Mouse (Mus musculus): ENCODE measurements around the gene Olfr600. TPM values are rescaled to one million over a fixed set of nuclear protein-coding genes. Genes with fewer than 3 reads are reported as not detected.
"Not testable (repeated sequence)": the region's sequence is repeated elsewhere in the genome, so short reads cannot be mapped to it uniquely, and the experiment has no call there.

Olfr600 gene
- polyA plus RNA-seq (2015; fragmentation: Nextera tagmentation; extraction: Ambion mirVana), result not detected in 2 replicates

DNA sequence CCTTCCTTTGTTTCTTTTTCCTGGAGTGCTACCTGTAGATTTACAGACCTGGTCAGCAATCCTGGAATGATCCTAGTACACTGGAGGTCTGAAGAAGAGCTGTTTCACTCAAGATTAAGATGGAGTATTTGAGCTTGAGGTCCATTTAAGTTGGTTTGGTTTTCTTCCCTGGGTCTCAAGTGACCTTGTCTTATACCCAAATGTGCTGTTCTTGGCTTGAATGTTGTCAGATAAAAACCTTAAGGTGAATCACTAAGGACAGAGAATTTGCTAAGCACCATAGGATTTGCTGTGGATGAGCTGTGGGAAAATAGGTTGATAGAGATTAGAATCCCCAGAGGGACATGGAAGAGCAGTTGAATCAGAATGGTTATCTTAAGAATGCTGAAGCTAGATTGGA lies at the start of gene Olfr600:
Gene Olfr600 (minus strand): TSS at position 101 of the 400 bp plus-strand sequence.
- Histone ChIP-seq H3K9me3 (no peaks in the 10 kb centered on the region), H3K4me1 (no peaks in the 10 kb centered on the region), H3K27me3 (no peaks in the 10 kb centered on the region), H3K27ac (replicated peaks) (no peak within 1 kb of the TSS), H3K9ac (replicated peaks) (no peak within 1 kb of the TSS), H3K4me2 (replicated peaks) (no peak within 1 kb of the TSS), H3K4me3 (no peak within 1 kb of the TSS), H3K36me3 (no peaks in the 10 kb centered on the region)
- no peak for ATAC-seq (replicated peaks)

DNA sequence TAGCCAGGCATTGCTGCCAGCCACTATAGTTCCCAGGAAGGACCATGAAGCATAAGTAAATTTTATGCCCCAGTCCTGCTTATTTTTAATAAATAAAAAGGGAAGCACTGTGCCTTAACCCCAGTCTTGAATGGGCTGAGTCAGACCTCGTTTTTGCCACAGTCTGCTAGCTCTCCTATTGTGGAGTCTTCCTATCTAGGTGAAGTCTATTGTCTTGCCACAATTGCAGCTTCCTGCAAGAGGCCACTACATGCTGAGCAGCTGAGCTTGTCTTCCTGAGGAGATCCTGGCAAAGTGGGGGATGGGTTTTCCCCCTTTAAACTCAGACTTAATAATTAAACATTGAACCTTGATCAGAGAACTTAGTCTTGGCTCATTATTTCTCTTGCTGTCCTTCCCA lies 49.5 kb upstream of the Olfr600 start:
- WGBS, result 4% methylated on average over 1 of the region's 1 CpGs
- no peak overlapping the region for H3K9ac ChIP-seq (replicated peaks)
- no peak overlapping the region for H3K27ac ChIP-seq (replicated peaks)
- H3K4me3 ChIP-seq, result no peak overlapping the region
- no peaks in the 10 kb centered on the region for H3K36me3 ChIP-seq
- no peaks in the 10 kb centered on the region for H3K27me3 ChIP-seq
- no peak for ATAC-seq (replicated peaks)
- H3K4me2 ChIP-seq (replicated peaks), result no peak overlapping the region
- H3K4me1 ChIP-seq, result no peaks in the 10 kb centered on the region
- H3K9me3 ChIP-seq, result no peaks in the 10 kb centered on the region

DNA sequence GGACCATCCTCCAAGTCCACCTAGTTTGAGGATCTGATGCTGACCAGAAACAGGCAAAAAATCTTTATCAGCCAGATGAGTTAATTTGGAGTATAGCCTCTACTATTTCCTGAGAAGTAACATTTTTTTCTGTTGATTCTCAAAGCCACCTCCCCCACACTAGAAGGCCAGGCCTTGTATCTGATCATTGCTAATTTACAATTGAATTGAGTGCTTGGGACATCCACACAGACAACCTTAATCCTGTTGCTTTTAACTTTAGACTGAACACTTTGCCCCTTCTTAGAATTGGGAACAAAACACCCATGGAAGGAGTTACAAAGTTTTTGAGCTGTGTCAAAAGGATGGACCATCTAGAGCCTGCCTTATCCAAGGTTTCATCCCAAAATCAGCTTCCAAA lies 48.3 kb upstream of the Olfr600 start:
- Histone ChIP-seq H3K27me3 (no peaks in the 10 kb centered on the region), H3K4me3 (no peak overlapping the region), H3K4me1 (no peaks in the 10 kb centered on the region), H3K27ac (replicated peaks) (no peak overlapping the region), H3K9ac (replicated peaks) (no peak overlapping the region), H3K9me3 (no peaks in the 10 kb centered on the region), H3K36me3 (no peaks in the 10 kb centered on the region), H3K4me2 (replicated peaks) (no peak overlapping the region)
- no peak for ATAC-seq (replicated peaks)

DNA sequence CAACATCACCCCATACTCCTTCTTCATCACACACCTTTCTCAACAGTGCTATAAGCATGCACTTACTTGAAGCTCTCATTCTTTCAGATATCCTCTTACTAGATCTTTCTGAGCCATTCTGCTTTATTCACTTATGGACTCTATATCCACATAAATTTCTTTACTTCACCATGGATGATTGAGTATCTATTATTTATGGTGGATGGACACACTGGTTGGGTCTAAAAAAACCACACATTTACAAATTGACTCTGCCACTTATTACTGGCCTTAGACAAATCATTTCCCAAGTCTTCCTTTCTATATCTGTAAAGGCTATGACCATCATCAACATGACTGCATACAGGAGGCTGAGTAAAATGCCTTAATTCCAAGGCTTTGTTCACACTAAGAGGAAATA lies 36.6 kb upstream of the Olfr600 start, which contains the start of gene Olfr603:
Gene Olfr603 (minus strand): TSS at position 101 of the 400 bp plus-strand sequence.
- no peaks in the 10 kb centered on the region for H3K9me3 ChIP-seq
- no peaks in the 10 kb centered on the region for H3K36me3 ChIP-seq
- H3K4me2 ChIP-seq (replicated peaks), result no peak within 1 kb of the TSS
- no peaks in the 10 kb centered on the region for H3K4me1 ChIP-seq
- no peak within 1 kb of the TSS for H3K9ac ChIP-seq (replicated peaks)
- H3K27ac ChIP-seq (replicated peaks), result no peak within 1 kb of the TSS
- no peak for ATAC-seq (replicated peaks)
- no peaks in the 10 kb centered on the region for H3K27me3 ChIP-seq
- H3K4me3 ChIP-seq, result no peak within 1 kb of the TSS

DNA sequence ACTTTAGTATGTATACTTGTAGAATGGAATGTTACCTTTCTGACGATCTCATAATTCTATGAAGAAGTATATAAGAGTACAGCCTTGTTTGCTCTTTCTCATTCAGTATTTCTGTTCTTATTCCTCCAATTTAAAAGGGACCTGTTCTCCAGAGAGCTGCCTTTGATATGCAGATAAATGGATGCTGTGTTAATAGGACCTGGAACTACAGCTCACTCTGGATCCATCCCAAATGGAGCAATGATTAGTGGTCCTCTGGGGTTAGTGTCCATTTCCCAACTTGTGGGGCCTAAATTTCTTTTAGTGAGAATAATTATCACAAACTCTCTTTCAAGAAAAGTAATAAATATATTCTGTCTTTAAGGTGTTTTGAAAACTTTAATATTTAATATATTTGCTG lies 13.1 kb upstream of the Olfr600 start, which contains the start of gene Olfr601:
Gene Olfr601 (minus strand): TSS at position 101 of the 400 bp plus-strand sequence.
- H3K27ac ChIP-seq (replicated peaks), result no peak within 1 kb of the TSS
- H3K9ac ChIP-seq (replicated peaks), result no peak within 1 kb of the TSS
- H3K9me3 ChIP-seq, result no peaks in the 10 kb centered on the region
- no peaks in the 10 kb centered on the region for H3K4me1 ChIP-seq
- no peak within 1 kb of the TSS for H3K4me3 ChIP-seq
- no peak for ATAC-seq (replicated peaks)
- H3K36me3 ChIP-seq, result no peaks in the 10 kb centered on the region
- 87% methylated on average over 1 of the region's 1 CpGs for whole genome bisulfite sequencing
- H3K4me2 ChIP-seq (replicated peaks), result no peak within 1 kb of the TSS
- no peaks in the 10 kb centered on the region for H3K27me3 ChIP-seq

DNA sequence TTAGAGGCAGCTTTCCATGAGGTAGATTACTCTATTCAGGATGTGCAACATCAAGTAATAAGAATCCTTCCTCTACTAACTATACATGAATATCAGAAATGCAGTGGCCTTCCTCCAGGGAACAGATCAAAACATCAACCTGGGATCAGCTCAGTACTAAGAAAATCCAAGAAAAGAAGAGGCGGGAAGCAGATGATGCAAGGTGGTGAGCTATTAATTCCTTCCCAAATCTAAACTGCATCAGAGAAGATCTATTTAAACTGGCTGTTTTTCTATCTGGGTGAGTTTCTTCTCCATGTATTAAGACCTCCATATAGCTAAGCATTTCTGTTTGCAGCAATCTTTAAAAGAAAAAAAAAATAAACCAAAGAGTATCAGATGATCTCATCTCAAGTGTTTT lies 13.9 kb downstream of the Olfr600 start, which contains the start of gene Olfr599:
Gene Olfr599 (plus strand): TSS at position 301 of the 400 bp plus-strand sequence.
- H3K9ac ChIP-seq (replicated peaks), result no peak within 1 kb of the TSS
- H3K4me3 ChIP-seq, result no peak within 1 kb of the TSS
- H3K9me3 ChIP-seq, result no peaks in the 10 kb centered on the region
- no peak within 1 kb of the TSS for H3K4me2 ChIP-seq (replicated peaks)
- 85% methylated on average over 1 of the region's 1 CpGs for WGBS
- H3K27ac ChIP-seq (replicated peaks), result no peak within 1 kb of the TSS
- H3K36me3 ChIP-seq, result no peaks in the 10 kb centered on the region
- no peaks in the 10 kb centered on the region for H3K27me3 ChIP-seq
- no peaks in the 10 kb centered on the region for H3K4me1 ChIP-seq
- ATAC-seq (replicated peaks), result no peak

DNA sequence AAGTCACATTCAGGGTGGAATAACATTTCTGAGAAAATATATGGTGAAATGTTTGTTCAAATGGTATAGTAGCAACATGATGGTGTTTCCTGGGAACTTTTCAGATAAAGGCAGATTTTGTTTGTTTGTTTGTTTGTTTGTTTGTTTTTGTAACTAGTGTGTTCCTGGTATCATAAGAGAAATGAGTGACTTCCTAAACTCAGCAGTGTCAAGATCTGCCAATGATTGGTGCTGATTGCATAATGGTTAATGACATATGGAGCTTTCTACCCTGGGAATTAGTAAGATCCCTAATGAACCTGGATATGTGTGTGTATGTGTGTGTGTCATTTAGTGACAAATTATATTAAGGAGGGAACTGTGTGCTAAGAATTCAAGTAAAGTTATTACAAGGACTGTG lies 26.2 kb downstream of the Olfr600 start, which contains the start of gene Olfr598:
Gene Olfr598 (plus strand): TSS at position 301 of the 400 bp plus-strand sequence.
- no peak within 1 kb of the TSS for H3K27ac ChIP-seq (replicated peaks)
- no peaks in the 10 kb centered on the region for H3K27me3 ChIP-seq
- no peak within 1 kb of the TSS for H3K9ac ChIP-seq (replicated peaks)
- no peak for ATAC-seq (replicated peaks)
- H3K4me1 ChIP-seq, result no peaks in the 10 kb centered on the region
- no peaks in the 10 kb centered on the region for H3K36me3 ChIP-seq
- H3K9me3 ChIP-seq, result no peaks in the 10 kb centered on the region
- no peak within 1 kb of the TSS for H3K4me2 ChIP-seq (replicated peaks)
- no peak within 1 kb of the TSS for H3K4me3 ChIP-seq

DNA sequence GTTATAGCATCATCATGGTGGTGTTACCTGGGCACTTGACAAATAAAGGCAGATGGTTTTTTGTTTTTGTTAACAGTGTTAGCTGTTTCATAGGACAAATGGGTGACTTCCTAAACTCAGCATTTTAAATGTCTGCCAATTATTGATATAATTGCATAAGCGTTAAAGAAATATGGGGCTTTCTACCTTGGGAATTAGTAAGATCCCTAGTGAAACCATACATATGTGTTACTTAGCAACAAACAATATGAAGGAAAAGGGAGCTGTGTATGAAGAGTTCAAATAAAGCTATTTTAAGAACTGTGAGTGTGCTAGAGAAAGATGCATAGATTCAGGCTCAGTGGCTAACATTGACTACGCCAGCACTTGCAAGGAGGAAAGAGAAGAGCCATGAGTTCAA lies 33.5 kb downstream of the Olfr600 start, which contains the start of gene Olfr597:
Gene Olfr597 (plus strand): TSS at position 301 of the 400 bp plus-strand sequence.
- not testable (repeated sequence) for ATAC-seq (replicated peaks); H3K9ac ChIP-seq (replicated peaks); H3K9me3 ChIP-seq; H3K4me2 ChIP-seq (replicated peaks); H3K36me3 ChIP-seq; H3K27me3 ChIP-seq; H3K4me1 ChIP-seq; H3K4me3 ChIP-seq; H3K27ac ChIP-seq (replicated peaks)
- 92% methylated on average over 2 of the region's 2 CpGs for WGBS

DNA sequence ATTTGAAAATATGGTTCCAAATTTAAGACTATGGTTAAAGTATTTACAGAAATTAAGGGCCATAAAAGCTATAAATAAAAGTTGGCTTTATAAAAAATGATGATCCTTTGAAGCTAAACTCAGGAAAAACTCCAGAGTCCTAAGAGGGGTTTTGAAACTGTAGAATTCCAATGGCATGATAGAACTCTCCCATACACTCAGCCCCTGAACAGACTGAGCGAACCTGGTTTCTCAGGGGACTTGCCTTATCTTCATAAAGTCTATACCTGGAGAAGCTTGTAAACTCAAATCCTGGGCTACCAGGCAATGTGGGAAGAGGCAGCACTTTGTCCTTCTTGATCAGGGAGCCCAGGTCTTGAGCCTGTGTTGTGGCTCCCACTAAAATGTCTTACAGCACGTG lies 44.1 kb downstream of the Olfr600 start, which contains the start of gene Olfr596:
Gene Olfr596 (plus strand): TSS at position 301 of the 400 bp plus-strand sequence.
- not testable (repeated sequence) for ATAC-seq (replicated peaks)

More for the DNA sequence above, 44.1 kb downstream of the Olfr600 start, which contains the start of gene Olfr596:
- H3K4me2 ChIP-seq (replicated peaks); H3K27me3 ChIP-seq; H3K9ac ChIP-seq (replicated peaks); H3K4me3 ChIP-seq; H3K36me3 ChIP-seq; H3K27ac ChIP-seq (replicated peaks); H3K4me1 ChIP-seq; H3K9me3 ChIP-seq: not testable (repeated sequence)
- 89% methylated on average over 2 of the region's 2 CpGs for WGBS

Other genes with a start within 250 kb of the Olfr600 start
- not detected in 2 replicates for gene Olfr586, start 224.0 kb downstream of the Olfr600 start, polyA plus RNA-seq (2015; fragmentation: Nextera tagmentation; extraction: Ambion mirVana)
- gene Olfr588-ps1, start 208.8 kb downstream of the Olfr600 start, polyA plus RNA-seq (2015; fragmentation: Nextera tagmentation; extraction: Ambion mirVana), result not detected in 2 replicates
- gene Olfr589, start 193.3 kb downstream of the Olfr600 start, polyA plus RNA-seq (2015; fragmentation: Nextera tagmentation; extraction: Ambion mirVana), result not detected in 2 replicates
- not detected in 2 replicates for gene Olfr591, start 171.3 kb downstream of the Olfr600 start, polyA plus RNA-seq (2015; fragmentation: Nextera tagmentation; extraction: Ambion mirVana)
- gene Olfr592, start 164.9 kb downstream of the Olfr600 start, polyA plus RNA-seq (2015; fragmentation: Nextera tagmentation; extraction: Ambion mirVana), result not detected in 2 replicates
- not detected in 2 replicates for gene Olfr593, start 137.8 kb downstream of the Olfr600 start, polyA plus RNA-seq (2015; fragmentation: Nextera tagmentation; extraction: Ambion mirVana)
- not detected in 2 replicates for gene Olfr594, start 132.7 kb downstream of the Olfr600 start, polyA plus RNA-seq (2015; fragmentation: Nextera tagmentation; extraction: Ambion mirVana)
- not detected in 2 replicates for gene Usp17ld, start 97.2 kb downstream of the Olfr600 start, polyA plus RNA-seq (2015; fragmentation: Nextera tagmentation; extraction: Ambion mirVana)
- not detected in 2 replicates for gene Olfr596, start 44.0 kb downstream of the Olfr600 start, polyA plus RNA-seq (2015; fragmentation: Nextera tagmentation; extraction: Ambion mirVana)
- gene Olfr597, start 33.4 kb downstream of the Olfr600 start, polyA plus RNA-seq (2015; fragmentation: Nextera tagmentation; extraction: Ambion mirVana), result not detected in 2 replicates
- gene Olfr598, start 26.1 kb downstream of the Olfr600 start, polyA plus RNA-seq (2015; fragmentation: Nextera tagmentation; extraction: Ambion mirVana), result not detected in 2 replicates
- not detected in 2 replicates for gene Olfr599, start 13.8 kb downstream of the Olfr600 start, polyA plus RNA-seq (2015; fragmentation: Nextera tagmentation; extraction: Ambion mirVana)
- gene Olfr601, start 13.0 kb upstream of the Olfr600 start, polyA plus RNA-seq (2015; fragmentation: Nextera tagmentation; extraction: Ambion mirVana), result not detected in 2 replicates
- gene Olfr603, start 36.5 kb upstream of the Olfr600 start, polyA plus RNA-seq (2015; fragmentation: Nextera tagmentation; extraction: Ambion mirVana), result not detected in 2 replicates
- gene Usp17lc, start 65.4 kb upstream of the Olfr600 start, polyA plus RNA-seq (2015; fragmentation: Nextera tagmentation; extraction: Ambion mirVana), result not detected in 2 replicates
- gene Olfr605, start 95.8 kb upstream of the Olfr600 start, polyA plus RNA-seq (2015; fragmentation: Nextera tagmentation; extraction: Ambion mirVana), result not detected in 2 replicates
- gene Olfr606, start 99.4 kb upstream of the Olfr600 start, polyA plus RNA-seq (2015; fragmentation: Nextera tagmentation; extraction: Ambion mirVana), result not detected in 2 replicates
- not detected in 2 replicates for gene Olfr607, start 114.5 kb upstream of the Olfr600 start, polyA plus RNA-seq (2015; fragmentation: Nextera tagmentation; extraction: Ambion mirVana)
- gene Olfr608, start 120.2 kb upstream of the Olfr600 start, polyA plus RNA-seq (2015; fragmentation: Nextera tagmentation; extraction: Ambion mirVana), result not detected in 2 replicates
- gene Olfr609, start 148.4 kb upstream of the Olfr600 start, polyA plus RNA-seq (2015; fragmentation: Nextera tagmentation; extraction: Ambion mirVana), result not detected in 2 replicates
- gene Olfr610, start 162.5 kb upstream of the Olfr600 start, polyA plus RNA-seq (2015; fragmentation: Nextera tagmentation; extraction: Ambion mirVana), result not detected in 2 replicates
- not detected in 2 replicates for gene Olfr611, start 171.2 kb upstream of the Olfr600 start, polyA plus RNA-seq (2015; fragmentation: Nextera tagmentation; extraction: Ambion mirVana)
- not detected in 2 replicates for gene Olfr612, start 193.0 kb upstream of the Olfr600 start, polyA plus RNA-seq (2015; fragmentation: Nextera tagmentation; extraction: Ambion mirVana)
- gene Olfr613, start 198.4 kb upstream of the Olfr600 start, polyA plus RNA-seq (2015; fragmentation: Nextera tagmentation; extraction: Ambion mirVana), result not detected in 2 replicates
- not detected in 2 replicates for gene Olfr615, start 206.4 kb upstream of the Olfr600 start, polyA plus RNA-seq (2015; fragmentation: Nextera tagmentation; extraction: Ambion mirVana)
- not detected in 2 replicates for gene Olfr616, start 219.5 kb upstream of the Olfr600 start, polyA plus RNA-seq (2015; fragmentation: Nextera tagmentation; extraction: Ambion mirVana)
- not detected in 2 replicates for gene Olfr617, start 223.4 kb upstream of the Olfr600 start, polyA plus RNA-seq (2015; fragmentation: Nextera tagmentation; extraction: Ambion mirVana)
- not detected in 2 replicates for gene Olfr618, start 240.4 kb upstream of the Olfr600 start, polyA plus RNA-seq (2015; fragmentation: Nextera tagmentation; extraction: Ambion mirVana)